Mouse (Mus musculus): ENCODE data around the gene Zfp106. TPM values are rescaled to one million over a fixed set of nuclear protein-coding genes. Genes with fewer than 3 reads are reported as not detected.
A peak's percentile ranks its signal among the peaks of the same experiment; 100 is the strongest.

Gene Zfp106
- total RNA-seq, 2 experiments from 2014 or later = 92.4 to 101 TPM

DNA sequence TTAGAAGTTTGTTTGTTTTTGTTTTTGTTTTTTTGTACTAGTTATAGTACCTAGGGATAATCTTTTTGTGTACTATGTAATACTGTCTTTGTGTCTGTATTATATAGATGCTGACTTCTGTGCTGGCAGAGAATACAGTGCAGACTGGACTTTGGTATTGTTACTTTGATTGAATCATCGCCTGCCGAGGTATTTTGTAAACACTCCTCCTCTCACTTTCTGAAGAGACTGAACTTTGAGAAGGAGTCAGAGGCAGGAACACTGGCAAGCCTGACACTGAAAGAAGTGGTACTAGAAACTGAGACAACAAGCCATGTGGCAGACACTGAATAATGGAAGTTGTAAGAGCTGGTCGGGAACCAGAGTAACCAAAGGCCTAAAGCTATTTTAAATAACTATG lies 6.8 kb downstream of the Zfp106 start:
- no peak for DNase-seq

DNA sequence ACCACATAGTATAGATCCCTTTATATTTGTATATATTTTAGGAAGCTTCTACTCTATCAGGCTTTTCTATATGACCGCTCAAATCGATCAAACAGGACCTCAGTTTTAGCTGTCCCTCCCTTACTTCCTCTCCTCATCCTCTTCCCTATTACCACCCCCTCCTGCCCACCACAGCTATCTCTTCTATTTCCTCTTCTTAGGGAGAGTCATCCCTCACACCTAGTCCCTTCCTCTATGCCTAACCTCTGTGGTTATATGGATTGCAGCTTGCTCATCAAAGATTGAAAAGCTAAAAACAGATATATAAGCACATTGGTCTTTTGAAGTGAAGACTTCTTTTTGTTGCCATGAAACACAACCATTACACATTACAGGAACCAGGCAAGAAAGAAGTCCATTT lies 18.9 kb downstream of the Zfp106 start:
- DNase-seq = no peak

DNA sequence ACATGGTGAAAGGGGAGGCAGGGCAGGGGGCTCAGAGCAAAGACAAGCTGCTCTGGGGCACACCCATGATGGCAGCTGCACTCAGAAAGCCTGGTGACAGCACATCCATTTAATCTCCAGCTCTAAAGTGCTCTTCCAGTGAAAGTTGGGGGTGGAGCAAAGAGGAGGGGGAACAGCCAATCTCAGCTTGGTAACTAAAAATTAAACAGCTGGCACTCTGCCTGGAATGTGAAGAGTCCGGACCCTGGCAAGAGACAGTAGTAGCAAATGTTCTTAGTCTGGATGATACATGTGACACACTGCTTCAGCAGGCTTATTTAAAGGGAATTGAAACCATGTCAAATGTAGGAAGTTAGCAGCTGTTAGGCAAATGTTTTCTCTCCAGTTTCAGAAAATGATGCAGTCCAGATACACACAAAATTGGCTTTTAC lies 23.9 kb downstream of the Zfp106 start:
- peak; percentile 45 to 81 for DNase-seq

DNA sequence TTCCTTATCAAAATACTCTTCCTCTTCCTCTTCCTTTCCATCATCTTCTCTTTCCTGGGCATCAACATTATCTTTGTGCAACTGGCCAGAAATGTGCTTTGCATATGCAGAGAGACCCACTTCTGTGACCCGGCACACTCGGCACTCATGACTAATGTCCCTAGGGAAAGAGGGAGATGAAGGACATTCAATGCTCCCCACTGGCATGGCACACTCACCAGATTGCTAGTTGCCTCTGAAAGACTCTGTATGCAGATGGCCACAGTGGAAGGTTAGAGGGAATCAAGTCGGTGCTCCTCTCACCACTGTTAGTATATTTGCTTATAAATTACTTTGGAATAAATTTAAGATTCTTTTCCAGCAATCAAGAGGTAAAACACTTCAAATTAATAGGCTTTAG lies 24.3 kb downstream of the Zfp106 start:
- DNase-seq = peak; percentile 38 to 43

DNA sequence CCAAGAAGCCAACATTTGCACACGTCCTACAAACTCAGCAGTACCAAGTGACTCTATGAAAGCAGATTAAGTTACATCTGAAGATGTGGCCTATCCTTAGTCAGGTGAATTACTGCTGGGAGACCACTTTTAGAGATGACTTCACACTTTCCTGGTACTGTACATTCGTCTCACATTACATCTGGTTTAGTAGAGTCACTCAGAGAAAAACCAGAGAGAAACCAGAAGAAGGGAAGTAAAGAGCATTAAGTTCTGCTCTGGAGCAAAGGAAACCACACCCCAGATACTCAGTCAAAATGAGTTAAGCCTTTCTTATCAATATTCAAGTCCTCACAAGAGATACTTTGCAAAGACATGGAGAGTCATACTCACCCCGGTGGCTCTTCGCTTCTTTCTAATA lies 32.4 kb downstream of the Zfp106 start:
- no peak for DNase-seq

DNA sequence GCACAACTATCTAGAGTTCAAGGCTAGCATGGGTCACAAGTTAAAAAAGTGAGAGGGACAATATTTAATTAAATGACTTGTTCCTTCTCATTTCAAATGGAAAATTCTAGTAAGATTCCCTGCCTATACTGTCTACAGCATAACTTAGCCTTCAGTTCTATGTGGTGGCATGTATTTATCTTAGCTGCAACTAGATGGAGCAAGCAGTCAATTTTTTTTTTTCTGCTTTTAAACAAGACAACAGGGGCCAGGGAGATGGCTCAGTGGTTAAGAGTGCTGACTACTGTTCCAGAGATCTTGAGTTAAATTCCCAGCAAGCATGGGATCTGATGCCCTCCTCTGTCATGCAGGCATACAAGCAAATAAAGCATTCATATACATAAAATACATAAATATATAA lies 34.1 kb downstream of the Zfp106 start:
- DNase-seq = no peak

DNA sequence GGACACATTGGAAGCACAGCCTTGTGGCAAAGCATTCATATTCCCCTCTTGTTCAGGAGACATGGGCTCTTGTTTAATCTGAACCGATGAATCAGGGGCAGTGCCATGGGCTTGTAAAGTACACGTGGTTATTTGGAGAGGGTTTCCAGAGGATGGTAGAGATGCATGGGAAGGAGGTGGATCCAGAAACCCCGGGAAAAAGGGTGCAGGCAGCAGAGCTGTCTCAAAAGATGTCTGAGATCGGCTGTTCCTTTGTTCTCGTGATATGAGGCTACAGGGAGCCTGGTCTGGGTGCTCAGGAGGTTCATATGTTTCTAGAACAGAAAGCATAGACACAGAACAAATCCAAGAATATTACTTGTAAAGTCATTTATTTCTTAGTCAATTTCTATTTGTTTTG lies 36.9 kb downstream of the Zfp106 start:
- DNase-seq = no peak

DNA sequence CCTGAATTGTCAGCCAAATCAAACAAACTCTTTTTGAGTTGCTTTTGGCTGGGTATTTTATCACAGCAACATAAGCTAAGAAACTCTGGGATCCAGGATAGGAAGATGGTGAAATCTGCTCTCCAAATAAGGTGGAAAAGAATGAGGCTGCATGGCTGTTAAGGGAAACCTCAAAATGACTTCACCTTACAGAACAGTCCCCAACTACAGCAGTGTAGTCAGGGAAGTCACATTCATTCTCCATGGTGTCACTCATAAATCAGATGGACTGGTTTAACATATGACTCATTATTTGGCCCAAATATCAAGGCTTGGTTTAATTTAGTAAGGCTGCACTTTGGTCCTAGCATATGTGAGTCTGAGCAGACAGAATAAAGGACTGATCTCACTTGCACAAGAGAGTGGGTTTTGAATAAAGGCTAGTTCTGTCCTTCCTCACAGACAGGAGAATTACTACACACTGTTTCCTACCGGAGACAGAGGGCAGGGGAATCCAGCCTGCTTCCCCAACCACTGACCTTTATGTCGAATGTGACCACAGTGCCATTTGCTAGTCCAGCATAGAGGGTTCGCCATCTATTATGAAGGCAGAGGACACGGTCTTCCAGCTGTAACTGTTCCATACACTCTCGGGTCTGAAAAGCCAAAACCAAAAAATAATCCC lies 45.0 kb downstream of the Zfp106 start:
- no peak for DNase-seq

DNA sequence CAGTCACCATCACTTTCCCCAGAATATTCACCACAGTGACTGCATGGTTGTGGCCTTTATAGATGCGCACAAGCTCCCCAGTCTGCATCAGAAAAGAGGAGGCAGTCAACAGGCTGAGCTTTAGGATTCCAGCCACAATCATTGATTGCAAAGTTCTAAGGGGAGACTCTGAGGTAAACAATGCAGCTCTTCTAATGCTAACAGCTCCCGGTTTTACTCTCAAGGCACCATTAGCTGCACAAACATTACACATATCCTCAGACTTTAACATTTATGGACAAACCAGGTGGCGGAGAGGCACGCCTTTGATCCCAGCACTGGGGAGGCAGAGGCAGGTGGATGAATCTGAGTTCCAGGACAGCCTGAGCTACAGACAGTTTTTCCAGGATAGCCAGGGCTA lies 49.5 kb downstream of the Zfp106 start:
- no peak for DNase-seq

DNA sequence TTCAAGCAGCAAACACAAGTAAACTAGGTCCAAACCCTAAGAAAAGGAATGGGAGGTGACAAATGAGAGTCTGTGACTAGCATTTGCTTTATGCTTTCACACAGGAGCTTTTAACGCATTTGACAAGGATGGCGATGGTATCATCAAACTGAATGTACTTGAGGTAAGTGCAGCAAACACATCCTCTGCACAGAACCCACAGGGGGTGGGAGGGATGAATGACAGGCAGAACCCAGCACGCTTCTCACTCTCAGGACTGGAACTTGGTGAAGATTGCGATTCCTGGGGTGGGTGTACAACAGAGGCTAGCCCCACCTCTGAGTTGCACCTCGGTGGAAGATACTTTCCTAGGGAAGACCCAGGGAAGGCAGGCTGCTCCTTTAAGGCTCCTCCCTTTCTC lies 59.7 kb downstream of the Zfp106 start:
- DNase-seq = no peak

DNA sequence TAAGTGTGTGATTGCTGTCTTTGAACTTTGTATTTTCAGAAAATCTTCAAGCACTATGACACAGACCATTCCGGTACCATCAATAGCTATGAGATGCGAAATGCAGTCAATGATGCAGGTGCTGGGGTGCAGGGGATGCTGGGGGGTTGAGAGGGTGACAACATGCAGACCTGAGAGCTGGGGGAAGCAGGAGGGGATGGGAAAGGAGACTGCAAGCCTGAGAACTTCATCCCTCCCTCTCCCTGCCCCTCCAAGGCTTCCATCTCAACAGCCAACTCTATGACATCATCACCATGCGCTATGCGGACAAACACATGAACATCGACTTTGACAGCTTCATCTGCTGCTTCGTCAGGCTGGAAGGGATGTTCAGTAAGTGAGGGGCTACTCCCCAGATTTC lies 60.5 kb downstream of the Zfp106 start:
- DNase-seq = no peak

DNA sequence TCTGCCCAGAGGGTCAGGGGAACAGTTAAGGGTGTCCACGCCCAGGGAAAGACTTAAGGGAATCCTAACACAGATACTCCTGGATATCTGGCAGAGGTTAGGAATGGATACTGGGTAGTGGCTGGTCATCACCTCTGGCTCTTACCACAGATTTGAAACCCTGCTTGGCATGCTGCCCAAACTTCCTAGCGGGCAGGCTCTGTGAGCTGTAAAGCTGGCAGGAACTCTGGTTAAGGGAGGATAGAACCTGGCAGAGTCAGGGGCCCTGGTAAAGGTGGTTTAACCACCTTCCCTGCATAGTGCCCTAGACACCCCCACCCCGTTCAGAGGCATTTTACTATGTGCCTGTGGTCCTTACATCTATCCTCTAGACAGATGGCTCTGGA lies 61.0 kb downstream of the Zfp106 start:
- peak; percentile 52 to 59 for DNase-seq

DNA sequence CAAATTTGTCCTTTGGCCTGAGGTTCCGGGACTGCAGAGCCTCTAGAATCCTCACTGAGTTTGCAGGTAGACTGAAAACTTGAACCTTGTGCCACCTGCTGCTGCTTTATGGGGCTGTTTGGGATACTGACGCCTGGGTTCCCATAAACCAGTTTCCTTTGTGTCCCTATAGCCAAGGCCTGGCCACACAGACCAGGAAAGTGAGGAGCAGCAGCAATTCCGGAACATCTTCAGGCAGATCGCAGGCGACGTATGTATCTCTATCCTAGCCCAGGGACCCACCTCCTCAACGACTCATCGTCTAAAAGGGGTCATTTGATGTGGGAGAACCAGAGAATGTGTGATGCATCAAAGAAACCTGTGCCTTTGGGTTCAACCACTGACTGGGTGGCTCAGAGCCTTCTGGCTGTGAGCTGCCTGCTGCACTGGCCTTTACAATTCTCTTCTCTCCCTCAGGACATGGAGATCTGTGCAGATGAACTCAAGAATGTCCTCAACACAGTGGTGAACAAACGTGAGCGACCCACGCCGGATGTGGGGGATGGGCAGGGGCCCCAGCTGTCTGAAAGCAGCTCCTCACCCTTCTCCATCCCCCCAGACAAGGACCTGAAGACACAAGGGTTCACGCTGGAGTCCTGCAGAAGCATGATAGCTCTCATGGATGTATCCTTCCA lies 61.6 kb downstream of the Zfp106 start:
- DNase-seq = peak in 1 of 2 experiments; percentile 8

DNA sequence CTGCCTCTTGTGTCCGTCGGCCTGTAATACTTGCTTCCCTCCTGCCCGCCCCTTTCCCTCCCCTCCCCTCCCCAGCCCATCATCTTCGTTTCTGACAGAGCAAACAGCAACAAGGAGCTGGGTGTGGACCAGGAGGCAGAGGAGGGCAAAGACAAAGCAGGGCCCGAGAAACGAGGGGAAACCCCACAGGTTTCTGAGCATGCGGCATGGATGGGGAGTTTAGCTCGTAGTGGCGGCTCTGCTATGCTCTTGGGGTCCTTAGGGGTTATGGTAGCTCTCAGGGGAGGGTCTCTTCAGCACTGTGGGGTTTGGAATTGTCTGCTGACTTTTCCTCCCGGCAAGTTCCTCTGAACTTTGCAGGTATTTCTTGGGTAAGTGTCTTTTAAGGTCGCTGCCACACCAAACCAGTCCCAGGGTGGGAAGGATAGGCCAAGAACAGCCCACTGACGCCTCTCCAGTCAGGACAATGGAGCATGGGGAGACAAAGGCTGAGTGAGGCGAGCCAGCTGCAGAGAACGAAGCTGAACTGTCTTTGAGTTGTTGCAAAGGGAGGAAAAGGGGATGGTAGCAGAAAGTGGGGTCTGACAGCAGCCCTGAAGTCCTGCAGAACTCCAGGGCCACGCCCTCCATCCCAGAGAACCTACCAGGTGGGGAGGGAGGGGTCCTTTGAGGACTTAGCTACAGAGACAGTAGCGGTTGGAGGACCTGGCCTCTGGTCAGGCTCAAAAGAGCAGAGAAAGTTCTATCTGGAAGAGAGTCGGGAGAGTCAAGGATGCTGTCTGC lies 62.3 kb downstream of the Zfp106 start:
- DNase-seq = no peak

DNA sequence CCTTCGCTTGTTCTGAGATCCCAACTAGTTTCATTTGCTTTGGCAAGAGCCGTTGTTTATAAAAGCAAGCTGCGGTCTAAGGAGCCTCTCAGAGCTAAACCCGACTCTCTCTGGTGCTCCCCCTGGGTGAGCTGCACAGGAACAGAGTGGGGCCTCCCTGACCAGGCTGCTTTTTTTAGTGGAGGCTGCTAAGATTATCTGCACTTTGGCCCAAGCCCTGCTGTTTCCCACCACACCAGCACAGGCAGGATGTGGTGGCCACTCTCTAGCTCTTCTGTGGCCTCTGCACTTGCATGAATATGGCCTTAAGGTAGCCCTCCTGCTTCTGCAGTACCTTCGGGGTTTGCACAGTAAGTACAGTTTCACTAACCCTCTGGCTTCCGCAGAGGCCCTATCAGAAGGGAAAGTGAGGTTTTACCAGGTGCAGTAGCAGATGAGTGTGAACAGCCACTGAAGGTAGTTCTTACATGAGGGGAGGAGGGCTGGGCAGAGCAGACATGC lies 63.6 kb downstream of the Zfp106 start:
- no peak for DNase-seq

DNA sequence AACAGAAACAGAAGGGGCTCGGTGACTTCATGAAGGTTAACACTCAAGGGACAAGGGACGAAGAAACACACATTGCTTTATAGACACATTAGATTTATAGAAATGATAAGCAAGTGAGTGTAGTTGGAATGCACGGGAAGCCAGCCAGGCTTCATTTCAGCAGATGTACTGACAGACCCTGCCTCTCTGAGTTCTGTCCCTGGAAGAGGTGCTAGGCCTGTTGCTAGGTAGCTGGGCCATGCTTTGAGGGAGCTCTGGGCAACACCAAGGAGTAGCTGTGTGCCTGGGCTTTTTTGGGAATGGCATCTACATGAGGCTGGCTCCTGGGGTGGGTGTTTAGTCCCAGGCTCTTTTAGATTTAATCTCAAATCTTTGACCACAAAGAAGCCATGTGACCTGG lies 67.1 kb downstream of the Zfp106 start:
- no peak for DNase-seq

DNA sequence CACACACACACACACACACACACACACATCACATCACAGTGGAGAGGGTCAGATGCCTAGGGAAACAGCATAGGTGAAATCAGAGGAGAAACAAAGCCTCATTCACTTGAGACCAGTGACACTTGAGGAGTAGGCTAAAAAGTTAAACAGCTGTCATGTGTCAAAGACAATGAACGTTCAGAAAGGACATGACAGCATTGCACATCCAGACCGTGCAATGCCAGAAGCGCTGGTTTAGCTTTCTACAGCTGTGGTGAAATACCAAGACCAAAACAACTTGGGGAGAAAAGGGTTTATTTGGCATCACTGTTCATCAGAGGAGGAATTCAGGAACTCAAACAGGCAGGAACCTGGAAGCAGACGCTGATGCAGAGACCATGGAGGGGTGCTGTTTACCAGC lies 70.4 kb downstream of the Zfp106 start:
- no peak for DNase-seq

DNA sequence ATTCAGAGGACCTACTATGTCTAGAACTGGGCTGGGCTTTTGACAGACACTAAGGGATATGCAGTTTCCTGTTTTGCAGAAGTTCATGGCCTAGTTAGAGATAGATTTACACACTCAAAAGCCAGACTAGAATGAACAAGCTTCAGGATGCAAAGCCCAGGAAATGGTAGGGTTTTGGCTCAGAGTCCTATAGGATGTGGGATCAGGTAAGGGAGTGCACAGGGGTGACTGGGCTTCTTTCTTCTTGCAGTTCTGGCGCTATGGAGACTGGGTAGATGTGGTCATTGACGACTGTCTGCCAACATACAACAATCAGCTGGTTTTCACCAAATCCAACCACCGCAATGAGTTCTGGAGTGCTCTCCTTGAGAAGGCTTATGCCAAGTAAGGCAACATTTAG lies 79.4 kb downstream of the Zfp106 start:
- DNase-seq = no peak

DNA sequence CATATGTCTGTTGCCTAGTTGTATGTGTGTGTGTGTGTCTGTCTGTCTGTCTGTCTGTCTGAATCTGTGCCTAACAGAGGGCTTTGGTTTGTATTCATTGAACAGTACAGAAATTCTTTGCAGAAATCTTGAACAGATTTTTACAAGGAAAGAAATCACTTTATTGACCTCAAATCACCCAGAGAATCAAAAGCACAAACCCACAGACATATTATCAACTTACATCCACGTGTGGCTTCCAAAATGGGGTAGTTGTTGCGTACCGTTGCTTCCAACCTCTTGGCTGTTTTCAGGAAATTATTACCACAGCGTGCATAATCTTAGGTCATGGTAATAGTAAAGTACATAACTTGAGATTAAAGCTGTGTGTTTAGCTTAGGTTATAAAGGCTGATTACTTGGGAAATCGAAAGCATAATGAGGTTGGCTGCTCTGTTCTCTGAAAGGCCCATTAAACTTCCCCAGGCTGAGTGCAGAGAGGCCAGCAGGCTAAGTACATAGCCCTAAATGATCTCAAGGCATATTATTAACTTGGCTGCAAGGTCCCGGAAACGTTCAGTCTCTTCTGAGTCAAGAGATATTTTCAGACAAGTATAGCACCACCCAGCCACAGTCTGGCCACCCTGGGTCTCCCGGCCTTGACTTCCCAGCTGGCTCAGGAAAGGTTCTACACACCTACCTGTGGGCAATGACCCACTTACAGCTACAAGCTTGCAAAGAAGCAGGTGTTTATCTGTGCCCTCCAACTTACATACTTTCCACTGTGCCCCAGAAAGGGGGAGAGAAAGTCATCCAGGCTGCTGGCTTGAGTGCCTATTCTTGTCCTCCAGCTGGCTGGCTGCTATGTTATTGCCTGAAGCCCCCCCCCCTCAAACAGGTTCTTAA lies 80.9 kb downstream of the Zfp106 start:
- DNase-seq = no peak

DNA sequence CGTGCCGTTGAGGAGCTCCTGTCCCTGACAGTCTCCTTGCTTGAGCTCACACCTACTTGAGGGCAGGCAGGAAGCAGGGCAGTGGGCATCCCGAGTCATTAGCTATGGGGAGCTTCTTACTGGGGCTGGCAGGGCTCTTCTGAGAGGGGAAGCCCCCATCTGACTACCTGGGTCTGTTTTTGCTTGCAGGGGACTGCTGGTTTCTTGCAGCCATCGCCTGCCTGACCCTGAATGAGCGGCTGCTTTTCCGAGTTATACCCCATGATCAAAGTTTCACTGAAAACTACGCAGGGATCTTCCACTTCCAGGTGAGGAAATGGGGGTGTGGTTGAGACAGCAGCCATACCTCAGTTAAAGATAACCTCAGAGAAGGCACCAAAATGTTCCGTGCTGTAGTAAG lies 81.7 kb downstream of the Zfp106 start:
- DNase-seq = no peak

DNA sequence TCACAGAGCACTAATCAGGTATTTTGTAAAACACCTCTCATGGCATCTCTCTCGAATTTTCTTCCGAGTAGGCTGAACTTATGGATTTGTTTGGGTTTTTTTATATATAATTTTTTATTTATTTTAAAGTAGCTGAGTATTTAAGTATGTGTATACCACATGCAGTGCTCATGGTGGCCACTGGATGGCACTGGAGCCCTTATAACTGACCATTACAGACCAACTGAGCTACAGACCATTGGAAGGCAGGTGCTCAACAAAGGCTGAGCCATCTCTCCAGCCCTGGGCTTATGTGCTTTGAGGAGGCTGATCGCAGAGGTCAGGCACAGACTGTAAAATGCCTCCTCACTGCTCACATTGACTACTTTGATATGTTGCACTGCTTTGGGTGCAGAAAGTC lies 85.0 kb downstream of the Zfp106 start:
- DNase-seq = peak; percentile 79 to 81
